Mouse (Mus musculus): ENCODE data around the gene Ddx23. TPM values are rescaled to one million over a fixed set of nuclear protein-coding genes. Genes with fewer than 3 reads are reported as not detected.

Gene Ddx23
- polyA plus RNA-seq, 1 experiment from 2014 or later = 27.3 TPM

DNA sequence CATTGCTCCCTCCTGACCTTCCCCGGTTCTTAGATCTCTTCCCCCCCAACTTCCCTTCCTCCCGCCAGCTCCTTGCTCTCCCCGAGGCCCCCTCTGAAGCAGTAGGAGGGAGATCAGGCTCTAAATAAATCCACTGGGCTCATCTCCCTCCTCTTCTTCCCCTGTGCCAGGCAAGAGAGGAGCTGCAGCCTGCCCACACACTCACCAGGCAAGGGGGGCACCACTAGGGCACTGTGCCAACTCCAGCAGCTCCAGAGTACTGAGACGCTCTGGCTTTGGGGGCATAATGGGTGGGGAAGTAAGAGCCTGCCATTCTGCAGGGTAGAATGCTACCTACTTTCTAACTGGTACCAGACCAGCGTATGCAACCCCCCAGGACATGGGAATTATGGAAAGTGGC is 26.2 kb downstream of the Ddx23 start:
- DNase-seq (ENCODE audit: extremely low spot score, low spot score) = no peak
- Histone ChIP-seq H3K4me1 (peaks cover 68% of the 10 kb centered on the region), H3K27me3 (ENCODE audit: poor library complexity, severe bottlenecking) (peaks cover 86% of the 10 kb centered on the region), H3K9me3 (no peaks in the 10 kb centered on the region), H3K36me3 (replicated peaks) (peaks cover 21% of the 10 kb centered on the region), H3K27ac (no peak overlapping the region), H3K4me3 (peak overlapping the region; percentile 87)
- 38% methylated on average over 5 of the region's 5 CpGs for whole genome bisulfite sequencing

DNA sequence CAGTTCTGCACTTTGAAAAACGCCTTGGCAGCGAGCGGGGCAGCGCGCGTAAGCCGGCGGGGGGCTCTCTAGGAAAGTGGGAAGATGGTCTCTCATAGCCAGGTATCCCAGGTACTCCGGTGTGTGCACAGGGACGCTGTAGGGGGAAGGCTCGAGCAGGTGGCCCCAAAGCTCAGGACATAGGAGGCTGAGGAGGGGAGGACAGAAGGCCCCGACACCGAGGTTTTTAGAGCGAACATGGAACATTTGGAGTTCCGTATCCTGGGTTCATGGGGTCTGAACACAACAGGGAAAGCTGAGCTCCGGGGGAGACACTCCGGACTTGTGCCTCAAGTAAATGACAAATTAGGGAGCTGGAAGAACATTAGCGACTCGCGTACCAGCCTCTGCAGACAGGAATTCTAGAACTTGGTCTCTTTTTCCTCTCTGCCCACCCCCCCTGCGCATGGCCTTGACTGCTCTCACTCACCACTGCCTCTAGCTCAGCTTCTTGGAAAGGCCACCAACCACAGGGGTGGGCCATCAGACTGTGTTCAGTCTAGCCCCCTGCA is 27.3 kb downstream of the Ddx23 start:
- peak overlapping the region; percentile 95 for H3K27ac ChIP-seq
- peaks cover 79% of the 10 kb centered on the region for H3K4me1 ChIP-seq
- H3K36me3 ChIP-seq (replicated peaks) = peaks cover 11% of the 10 kb centered on the region
- H3K9me3 ChIP-seq = no peaks in the 10 kb centered on the region
- WGBS = 1% methylated on average over 21 of the region's 21 CpGs
- peak overlapping the region; percentile 87 for H3K4me3 ChIP-seq
- H3K27me3 ChIP-seq (ENCODE audit: poor library complexity, severe bottlenecking) = peaks cover 92% of the 10 kb centered on the region
- DNase-seq (ENCODE audit: extremely low spot score, low spot score) = no peak

DNA sequence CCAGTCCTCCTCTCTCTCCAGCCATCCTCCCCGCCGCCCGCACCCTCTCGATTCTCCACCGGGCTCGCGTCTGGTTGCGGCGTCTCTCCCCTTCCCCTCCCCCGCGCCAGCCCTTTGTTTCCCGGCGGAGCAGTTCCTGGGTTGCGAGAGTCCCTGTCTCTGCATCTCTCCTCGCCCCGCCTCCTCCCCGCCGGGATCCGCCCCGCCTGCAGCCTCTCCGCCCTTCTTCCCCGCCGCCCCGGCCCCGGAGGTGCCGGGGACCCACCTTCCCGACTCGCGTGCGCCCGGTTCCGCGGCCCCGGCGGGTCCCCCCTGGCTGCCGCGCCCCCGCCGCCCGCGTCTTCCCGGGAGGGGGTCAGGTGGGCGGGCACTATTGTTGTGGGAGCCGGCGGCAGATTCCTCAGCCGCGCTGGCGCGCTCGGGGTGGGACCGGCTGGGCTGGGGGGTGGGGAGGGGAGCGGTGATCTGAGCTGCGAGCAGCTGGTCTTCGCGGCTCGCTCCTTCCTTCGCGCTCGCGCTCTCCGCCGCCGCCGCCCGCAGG is 28.1 kb downstream of the Ddx23 start:
- Histone ChIP-seq H3K27me3 (ENCODE audit: poor library complexity, severe bottlenecking) (peaks cover 93% of the 10 kb centered on the region), H3K4me3 (peak overlapping the region; percentile 87), H3K36me3 (replicated peaks) (peaks cover 4% of the 10 kb centered on the region; the same call in 1 of the 2 replicates), H3K4me1 (peaks cover 79% of the 10 kb centered on the region), H3K27ac (peak overlapping the region; percentile 95), H3K9me3 (no peaks in the 10 kb centered on the region)
- WGBS = under 1% methylated on average over 63 of the region's 65 CpGs
- DNase-seq (ENCODE audit: extremely low spot score, low spot score) = peak; percentile 87

DNA sequence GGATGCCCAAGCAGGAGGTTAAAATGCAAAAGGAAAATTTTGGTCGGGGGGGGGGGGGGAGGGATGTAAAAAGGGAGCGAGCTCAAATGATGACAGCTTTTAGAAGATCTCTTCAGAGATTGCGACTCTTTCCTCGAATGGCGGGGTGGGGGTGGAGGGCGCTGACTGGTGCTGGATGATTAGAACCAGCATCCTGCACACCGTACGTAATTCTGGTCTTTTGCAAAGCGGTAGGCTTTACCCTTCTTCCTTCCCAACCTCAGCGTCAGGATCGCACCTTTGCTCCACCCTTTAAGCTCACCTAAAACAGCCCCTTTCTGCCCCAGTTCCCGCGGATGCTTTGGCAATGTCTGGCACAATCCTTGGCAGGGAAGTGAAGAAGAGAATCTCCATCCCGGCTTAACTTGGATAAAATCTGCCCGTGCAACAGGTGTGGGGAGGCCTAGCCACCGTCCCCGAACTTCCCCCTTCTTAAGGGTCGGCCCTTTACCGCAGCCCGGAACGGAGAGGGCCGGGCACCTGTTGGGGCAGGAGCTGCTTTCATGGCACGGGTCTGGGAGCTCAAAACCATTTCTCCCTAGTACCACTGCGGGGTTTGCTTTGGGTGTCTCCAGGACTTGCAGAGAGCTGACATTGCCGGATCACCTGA is 28.7 kb downstream of the Ddx23 start:
- peaks cover 94% of the 10 kb centered on the region for H3K27me3 ChIP-seq (ENCODE audit: poor library complexity, severe bottlenecking)

DNA sequence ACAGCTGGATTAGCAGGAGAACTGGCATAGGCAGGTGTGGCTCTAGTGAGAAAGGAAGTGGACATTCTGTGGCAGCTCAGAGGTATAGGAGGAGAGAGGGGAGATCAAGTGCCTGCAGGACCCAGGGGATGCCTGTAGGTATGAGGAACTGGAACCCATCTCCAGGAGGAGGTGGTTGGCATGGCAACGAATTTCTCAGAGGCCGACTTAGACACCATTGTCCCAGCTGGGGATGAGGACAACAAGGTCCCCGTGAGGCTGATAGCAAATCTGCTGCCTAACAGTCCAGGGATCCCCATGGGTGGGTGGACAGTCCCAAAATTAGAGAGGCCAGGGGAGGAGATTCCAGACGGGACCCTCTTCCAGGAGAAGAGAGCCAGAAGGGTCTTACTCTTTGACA is 29.8 kb downstream of the Ddx23 start:
- under 1% methylated on average over 4 of the region's 4 CpGs for WGBS
- peak overlapping the region; percentile 80; the same call in 1 of the 2 replicates for H3K27ac ChIP-seq

More for the DNA sequence above, 28.7 kb downstream of the Ddx23 start:
- Histone ChIP-seq H3K4me1 (peaks cover 80% of the 10 kb centered on the region), H3K4me3 (peak overlapping the region; percentile 87), H3K36me3 (replicated peaks) (no peaks in the 10 kb centered on the region), H3K9me3 (no peaks in the 10 kb centered on the region), H3K27ac (peak overlapping the region; percentile 95)
- 0% methylated on average over 25 of the region's 25 CpGs for WGBS
- no peak for DNase-seq (ENCODE audit: extremely low spot score, low spot score)

DNA sequence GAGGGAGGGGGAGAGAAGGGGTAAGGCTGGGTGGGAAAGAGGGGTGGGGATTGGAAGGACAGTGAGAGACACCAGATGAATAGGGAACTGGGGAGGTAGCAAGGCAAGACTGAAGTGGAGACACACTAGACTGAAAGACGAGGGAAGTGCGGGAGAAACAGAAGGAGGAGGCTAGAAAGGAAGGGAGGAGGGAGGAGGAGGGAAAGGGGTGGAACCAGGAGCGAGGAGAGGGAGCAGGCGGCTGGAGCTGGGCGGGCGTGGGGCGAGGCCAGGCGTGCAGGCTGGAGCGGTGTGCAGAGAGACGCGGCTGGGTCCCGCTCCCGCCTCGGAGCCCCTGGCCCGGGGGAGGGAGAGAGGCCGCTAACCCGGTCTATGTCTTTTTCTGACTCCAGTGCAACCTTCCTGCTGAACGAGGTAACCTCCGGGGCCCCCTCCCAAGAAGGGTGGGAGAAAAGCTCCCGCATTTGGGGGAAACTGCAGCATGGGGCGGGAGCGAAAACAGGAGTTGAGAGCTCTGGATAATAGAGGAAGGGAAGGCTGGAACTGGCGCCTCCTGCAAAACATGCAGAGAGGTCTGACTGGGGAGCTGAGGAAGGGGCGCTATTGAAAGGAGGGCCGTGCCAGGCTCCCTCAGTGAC is 30.5 kb downstream of the Ddx23 start:
- peaks cover 90% of the 10 kb centered on the region for H3K4me1 ChIP-seq
- H3K36me3 ChIP-seq (replicated peaks) = no peaks in the 10 kb centered on the region
- H3K27me3 ChIP-seq (ENCODE audit: poor library complexity, severe bottlenecking) = peaks cover 100% of the 10 kb centered on the region
- peak; percentile 69 for DNase-seq (ENCODE audit: extremely low spot score, low spot score)
- peak overlapping the region; percentile 87 for H3K4me3 ChIP-seq
- under 1% methylated on average over 25 of the region's 25 CpGs for WGBS
- peak overlapping the region; percentile 80 for H3K27ac ChIP-seq
- no peaks in the 10 kb centered on the region for H3K9me3 ChIP-seq

More for the DNA sequence above, 29.8 kb downstream of the Ddx23 start:
- Histone ChIP-seq H3K4me1 (peaks cover 90% of the 10 kb centered on the region), H3K27me3 (ENCODE audit: poor library complexity, severe bottlenecking) (peaks cover 100% of the 10 kb centered on the region), H3K9me3 (no peaks in the 10 kb centered on the region), H3K4me3 (peak overlapping the region; percentile 87), H3K36me3 (replicated peaks) (no peaks in the 10 kb centered on the region)
- DNase-seq (ENCODE audit: extremely low spot score, low spot score) = no peak

DNA sequence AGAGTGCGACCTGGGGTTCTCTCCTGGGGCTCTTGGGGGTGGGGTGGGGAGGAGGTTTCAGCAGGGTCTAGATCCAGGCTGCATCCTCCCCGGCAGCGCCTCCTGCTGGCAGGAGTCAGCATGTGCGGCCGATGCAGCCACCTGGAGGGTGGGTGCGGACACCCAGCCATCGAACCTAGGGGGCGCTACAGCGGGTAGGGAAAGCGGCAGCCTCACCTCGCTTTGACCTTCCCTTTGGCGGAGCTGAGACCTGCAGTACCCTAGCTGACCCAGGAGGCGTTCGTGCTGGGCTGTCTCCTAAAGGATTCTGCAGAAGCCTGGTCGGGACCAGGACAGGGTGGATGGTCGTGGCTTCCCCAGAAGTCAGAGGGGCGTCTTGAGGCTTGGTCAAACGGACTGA is 31.2 kb downstream of the Ddx23 start:
- Histone ChIP-seq H3K27ac (peak overlapping the region; percentile 80), H3K9me3 (no peaks in the 10 kb centered on the region), H3K4me3 (peak overlapping the region; percentile 87), H3K27me3 (ENCODE audit: poor library complexity, severe bottlenecking) (peaks cover 100% of the 10 kb centered on the region), H3K4me1 (peaks cover 85% of the 10 kb centered on the region), H3K36me3 (replicated peaks) (no peaks in the 10 kb centered on the region)
- WGBS = under 1% methylated on average over 18 of the region's 18 CpGs
- DNase-seq (ENCODE audit: extremely low spot score, low spot score) = peak; percentile 82

DNA sequence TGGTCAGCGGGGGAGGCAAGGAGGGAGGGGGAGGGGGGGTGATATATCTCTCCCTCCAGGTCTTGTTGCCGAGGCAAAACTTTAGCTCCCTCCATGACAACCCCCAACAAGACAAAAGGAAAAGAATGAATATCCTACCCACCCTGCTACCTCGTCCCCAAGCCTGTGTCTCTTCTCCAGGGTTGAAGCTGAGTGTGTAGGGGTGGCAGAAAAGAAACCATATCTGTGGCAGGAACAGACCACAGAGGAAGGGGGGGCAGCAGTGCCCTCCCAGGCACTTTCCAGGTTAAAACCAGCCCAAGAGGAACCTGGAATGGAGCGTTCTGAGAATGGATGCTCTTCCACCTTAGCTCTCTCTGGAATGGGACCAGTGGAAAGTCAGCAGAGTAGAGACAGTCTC is 32.2 kb downstream of the Ddx23 start, which contains the start of gene Cacnb3:
TSS of gene Cacnb3 (plus strand) at position 301 of the 400 bp plus-strand sequence.
- Histone ChIP-seq H3K9me3 (no peaks in the 10 kb centered on the region), H3K4me3 (peak within 1 kb of the TSS; percentile 87), H3K27me3 (ENCODE audit: poor library complexity, severe bottlenecking) (peaks cover 92% of the 10 kb centered on the region), H3K36me3 (replicated peaks) (no peaks in the 10 kb centered on the region), H3K4me1 (peaks cover 84% of the 10 kb centered on the region), H3K27ac (peak within 1 kb of the TSS; percentile 80)
- WGBS = 35% methylated on average over 4 of the region's 4 CpGs
- DNase-seq (ENCODE audit: extremely low spot score, low spot score) = no peak

DNA sequence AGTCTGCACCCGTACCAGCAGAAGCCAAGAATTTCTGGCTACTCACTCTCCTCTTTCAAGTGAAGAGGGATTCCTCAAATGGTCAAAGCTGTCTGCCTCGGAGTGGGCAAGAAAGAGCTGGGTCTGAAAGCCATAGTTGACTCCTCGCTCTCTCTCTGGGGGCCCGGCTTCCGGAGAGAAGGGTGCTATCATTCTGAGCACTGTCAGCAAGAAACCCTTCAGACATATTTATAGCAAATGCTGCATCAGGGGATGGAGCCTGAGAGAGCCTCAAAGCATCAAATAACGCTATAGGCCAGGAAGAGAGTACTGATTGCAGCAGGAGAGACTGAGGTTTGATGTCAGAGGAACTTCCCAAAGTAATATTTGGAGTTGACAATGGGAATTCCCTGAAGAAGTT is 33.2 kb downstream of the Ddx23 start:
- H3K9me3 ChIP-seq = no peaks in the 10 kb centered on the region
- H3K36me3 ChIP-seq (replicated peaks) = no peaks in the 10 kb centered on the region
- H3K4me3 ChIP-seq = peak overlapping the region; percentile 33; the same call in 1 of the 2 replicates
- peaks cover 73% of the 10 kb centered on the region for H3K4me1 ChIP-seq
- DNase-seq (ENCODE audit: extremely low spot score, low spot score) = no peak
- 61% methylated on average over 6 of the region's 6 CpGs for WGBS
- peak overlapping the region; percentile 74; the same call in 1 of the 2 replicates for H3K27ac ChIP-seq
- peaks cover 87% of the 10 kb centered on the region for H3K27me3 ChIP-seq (ENCODE audit: poor library complexity, severe bottlenecking)

DNA sequence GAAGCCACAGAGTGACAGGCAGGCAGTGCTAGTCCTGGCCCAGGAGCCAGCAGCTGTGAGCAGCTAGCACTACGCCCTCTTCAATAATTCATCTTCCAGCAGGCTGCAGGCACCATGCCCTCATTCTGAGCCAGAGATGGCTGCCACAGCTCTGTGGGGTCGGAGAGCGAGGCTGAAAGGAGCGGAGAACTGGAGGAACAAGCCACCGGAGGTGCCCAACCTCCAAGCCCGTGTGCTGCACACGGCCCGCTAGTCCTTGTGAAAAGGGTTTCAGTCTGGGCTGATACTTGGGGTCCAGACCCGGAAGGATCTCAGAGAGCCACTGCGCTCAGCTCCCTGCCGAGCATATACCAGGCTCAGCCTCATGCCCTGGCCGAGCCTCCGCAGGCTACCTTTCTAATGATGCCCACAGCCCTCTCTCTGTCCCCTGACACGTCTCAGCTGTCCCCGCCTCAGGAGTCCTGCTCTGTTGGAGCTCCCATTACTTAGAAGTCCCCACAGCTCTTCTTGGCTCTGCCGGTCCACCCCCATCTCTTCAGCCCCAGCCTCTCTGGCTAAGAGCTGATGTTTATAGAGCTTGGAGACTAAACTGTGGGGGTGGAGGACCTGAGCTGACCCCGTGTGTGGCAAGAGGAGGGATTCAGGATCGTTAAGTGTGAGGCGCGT is 34.0 kb downstream of the Ddx23 start:
- H3K27me3 ChIP-seq (ENCODE audit: poor library complexity, severe bottlenecking) = peaks cover 83% of the 10 kb centered on the region
- WGBS = 8% methylated on average over 20 of the region's 20 CpGs
- H3K9me3 ChIP-seq = no peaks in the 10 kb centered on the region
- peak overlapping the region; percentile 74 for H3K27ac ChIP-seq
- H3K36me3 ChIP-seq (replicated peaks) = no peaks in the 10 kb centered on the region
- peak overlapping the region; percentile 33 for H3K4me3 ChIP-seq
- DNase-seq (ENCODE audit: extremely low spot score, low spot score) = peak; percentile 50
- H3K4me1 ChIP-seq = peaks cover 66% of the 10 kb centered on the region

DNA sequence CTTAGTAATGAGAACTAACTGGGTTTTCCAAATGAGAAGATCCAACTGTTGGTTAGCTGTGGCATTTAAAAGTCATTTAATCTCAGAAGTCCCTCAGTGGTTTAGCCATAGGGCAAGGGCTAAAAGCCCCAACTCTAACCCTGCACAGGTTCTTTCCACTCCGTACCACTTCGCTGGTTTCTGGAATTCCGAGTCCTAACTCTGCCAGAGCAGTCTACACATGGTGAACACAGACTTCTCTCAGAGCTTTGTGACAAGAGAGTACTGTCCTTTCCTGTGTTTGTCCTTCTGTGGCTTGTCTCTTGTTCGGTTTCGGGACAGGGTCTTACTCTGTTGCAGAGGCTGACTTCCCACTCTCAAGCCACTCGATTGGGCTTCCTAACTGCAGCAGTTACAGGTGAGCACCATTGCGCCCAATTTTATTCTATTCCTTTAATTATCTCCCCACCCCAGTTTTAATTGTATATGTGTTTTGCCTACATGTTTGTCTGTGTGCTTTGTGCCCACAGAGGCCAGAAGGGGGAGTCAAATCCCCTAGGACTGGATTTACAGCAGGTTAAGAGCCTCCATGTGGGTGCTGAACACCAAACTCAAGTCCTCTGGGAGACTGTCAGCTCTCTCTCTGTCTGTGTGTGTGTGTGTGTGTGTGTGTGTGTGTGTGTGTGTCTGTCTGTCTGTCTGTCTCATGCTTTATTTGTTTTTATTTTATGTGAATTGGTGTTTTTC is 36.0 kb downstream of the Ddx23 start:
- no peak for DNase-seq (ENCODE audit: extremely low spot score, low spot score)
- H3K4me3 ChIP-seq = no peak overlapping the region

DNA sequence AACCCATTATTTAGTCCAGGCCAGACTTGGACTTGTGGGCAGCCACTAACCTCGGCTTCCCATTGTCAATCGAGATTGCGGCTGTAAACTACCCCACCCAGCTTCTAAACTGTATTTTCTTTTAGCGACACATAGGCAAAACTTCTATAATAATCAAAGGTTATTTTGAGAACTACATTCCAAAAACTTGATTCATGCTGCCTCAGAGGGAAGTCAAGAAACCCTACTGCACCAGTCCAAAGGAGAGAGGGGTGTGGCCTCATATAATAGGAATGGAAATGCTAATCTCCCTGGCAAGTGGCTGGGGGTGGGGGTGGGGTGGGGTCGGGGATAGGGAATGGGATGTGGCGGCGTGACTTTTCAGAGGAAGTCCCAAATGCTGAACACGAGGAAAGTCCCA is 36.6 kb downstream of the Ddx23 start:
- Histone ChIP-seq H3K4me1 (peaks cover 55% of the 10 kb centered on the region), H3K27me3 (ENCODE audit: poor library complexity, severe bottlenecking) (peaks cover 74% of the 10 kb centered on the region), H3K27ac (no peak overlapping the region), H3K9me3 (no peaks in the 10 kb centered on the region), H3K36me3 (replicated peaks) (no peaks in the 10 kb centered on the region), H3K4me3 (no peak overlapping the region)
- DNase-seq (ENCODE audit: extremely low spot score, low spot score) = no peak
- 34% methylated on average over 8 of the region's 8 CpGs for WGBS

More for the DNA sequence above, 36.0 kb downstream of the Ddx23 start:
- 75% methylated on average over 7 of the region's 7 CpGs for WGBS
- Histone ChIP-seq H3K27me3 (ENCODE audit: poor library complexity, severe bottlenecking) (peaks cover 80% of the 10 kb centered on the region), H3K4me1 (peaks cover 60% of the 10 kb centered on the region), H3K36me3 (replicated peaks) (no peaks in the 10 kb centered on the region), H3K9me3 (no peaks in the 10 kb centered on the region), H3K27ac (no peak overlapping the region)

Measured in forebrain, embryonic 10.5 days (tissue).